ENCODE assay signal across 8 mouse cellular contexts in the genomic region with DNA sequence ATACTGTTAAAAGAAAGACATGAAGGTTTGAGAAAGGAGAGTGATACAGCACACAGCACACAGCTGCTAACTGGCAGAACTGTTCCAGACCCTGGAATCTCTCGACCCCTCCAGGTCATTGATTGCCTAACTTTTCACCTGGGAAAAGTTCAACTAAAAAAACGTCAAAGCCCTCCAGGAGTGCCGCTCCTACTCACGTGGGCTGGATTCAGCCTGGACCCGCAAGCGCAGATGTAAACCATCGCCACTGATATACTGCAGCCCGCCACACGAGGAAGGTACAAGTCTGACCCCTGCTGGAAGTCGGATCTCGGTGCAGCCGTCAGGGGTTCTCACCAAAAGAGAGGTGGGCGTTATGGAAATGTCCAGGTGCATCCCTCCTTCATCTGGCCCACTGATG. TPM values are rescaled to one million over a fixed set of nuclear protein-coding genes. Genes with fewer than 3 reads are reported as not detected.
DNase-seq lines count a peak whose midpoint lies in the region; ATAC-seq lines count a peak whose summit lies in the region.

No protein-coding gene starts in this region.

- H3K4me1 ChIP-seq in embryonic facial prominence, embryonic 12.5 days, result peaks cover 5% of the 10 kb centered on the region; the same call in 1 of the 2 replicates
- no peaks in the 10 kb centered on the region for H3K4me1 ChIP-seq in heart, embryonic 16.5 days (ENCODE audit: control insufficient read depth, insufficient read depth, low read length)
- peaks cover 4% of the 10 kb centered on the region for H3K4me1 ChIP-seq in liver, embryonic 16.5 days (ENCODE audit: control insufficient read depth, low read depth, low read length)
- peaks cover 4% of the 10 kb centered on the region; the same call in 1 of the 2 replicates for H3K4me1 ChIP-seq in neural tube, embryonic 11.5 days (ENCODE audit: control insufficient read depth, insufficient read depth, low read length)

- peak overlapping the region; percentile 42 for H3K4me2 ChIP-seq in embryonic facial prominence, embryonic 12.5 days (replicated peaks)
- H3K4me2 ChIP-seq in heart, embryonic 16.5 days (ENCODE audit: low read depth, low read length), result peak overlapping the region; percentile 65
- H3K4me2 ChIP-seq in liver, embryonic 16.5 days (ENCODE audit: low read depth, low read length), result peak overlapping the region; percentile 44; the same call in 1 of the 2 replicates
- no peak overlapping the region for H3K4me2 ChIP-seq in neural tube, embryonic 11.5 days (ENCODE audit: low read depth)

- peak; percentile 95 for ATAC-seq in CD4-positive, CD25-positive, alpha-beta regulatory T cell, adult 4 months
- 0 out of 2 replicates have a peak, but pooled peaks have one; percentile 38 for ATAC-seq in embryonic facial prominence, embryonic 12.5 days (ENCODE audit: insufficient number of reproducible peaks, insufficient read depth, low FRiP score, low TSS enrichment)
- ATAC-seq in heart, embryonic 16.5 days (replicated peaks; ENCODE audit: extremely low read depth, insufficient read depth, low FRiP score), result peak; percentile 60; the same call in 1 of the 2 replicates
- ATAC-seq in liver, embryonic 16.5 days (ENCODE audit: low read depth), result peak; percentile 64
- ATAC-seq in neural tube, embryonic 11.5 days (ENCODE audit: insufficient read depth, low FRiP score, low TSS enrichment), result peak; percentile 82

- H3K9me3 ChIP-seq in embryonic facial prominence, embryonic 12.5 days, result no peaks in the 10 kb centered on the region
- H3K9me3 ChIP-seq in heart, embryonic 16.5 days (replicated peaks; ENCODE audit: control insufficient read depth, low read length), result no peaks in the 10 kb centered on the region
- no peaks in the 10 kb centered on the region for H3K9me3 ChIP-seq in liver, embryonic 16.5 days (replicated peaks; ENCODE audit: control insufficient read depth, low read length)
- H3K9me3 ChIP-seq in neural tube, embryonic 11.5 days (ENCODE audit: control insufficient read depth, low read length), result no peaks in the 10 kb centered on the region

- DNase-seq in adrenal gland, postnatal 10 days, result peak; percentile 57
- peak; percentile 52 to 58 for DNase-seq in kidney, postnatal 25 days
- DNase-seq in neural tube, embryonic 11.5 days (ENCODE audit: low spot score), result peak; percentile 77
- DNase-seq in testis, postnatal 14 days (ENCODE audit: low spot score), result peak; percentile 41

- no peak overlapping the region for H3K9ac ChIP-seq in embryonic facial prominence, embryonic 12.5 days
- H3K9ac ChIP-seq in heart, embryonic 16.5 days (ENCODE audit: low read length), result no peak overlapping the region
- no peak overlapping the region for H3K9ac ChIP-seq in liver, embryonic 16.5 days (ENCODE audit: low read depth, low read length)
- H3K9ac ChIP-seq in neural tube, embryonic 11.5 days (ENCODE audit: low read length), result no peak overlapping the region

- no peaks in the 10 kb centered on the region for H3K36me3 ChIP-seq in embryonic facial prominence, embryonic 12.5 days
- no peaks in the 10 kb centered on the region for H3K36me3 ChIP-seq in heart, embryonic 16.5 days (ENCODE audit: control insufficient read depth, insufficient read depth)
- H3K36me3 ChIP-seq in liver, embryonic 16.5 days (ENCODE audit: control insufficient read depth, insufficient read depth), result no peaks in the 10 kb centered on the region
- H3K36me3 ChIP-seq in neural tube, embryonic 11.5 days (ENCODE audit: control insufficient read depth, insufficient read depth, low read length), result no peaks in the 10 kb centered on the region

- no peak overlapping the region for H3K27ac ChIP-seq in embryonic facial prominence, embryonic 12.5 days
- H3K27ac ChIP-seq in heart, embryonic 16.5 days (ENCODE audit: low read length), result no peak overlapping the region
- H3K27ac ChIP-seq in liver, embryonic 16.5 days (ENCODE audit: low read length), result no peak overlapping the region
- no peak overlapping the region for H3K27ac ChIP-seq in neural tube, embryonic 11.5 days (ENCODE audit: low read depth, low read length)

- H3K4me3 ChIP-seq in embryonic facial prominence, embryonic 12.5 days, result 0 out of 2 replicates have a peak overlapping the region, but pooled peaks have one; percentile 6
- peak overlapping the region; percentile 31; the same call in 1 of the 2 replicates for H3K4me3 ChIP-seq in heart, embryonic 16.5 days (ENCODE audit: low read length)
- H3K4me3 ChIP-seq in liver, embryonic 16.5 days (ENCODE audit: low read depth, low read length), result no peak overlapping the region
- H3K4me3 ChIP-seq in neural tube, embryonic 11.5 days (ENCODE audit: low read depth, low read length), result no peak overlapping the region

- H3K27me3 ChIP-seq in embryonic facial prominence, embryonic 12.5 days, result peaks cover 14% of the 10 kb centered on the region
- no peaks in the 10 kb centered on the region for H3K27me3 ChIP-seq in heart, embryonic 16.5 days (ENCODE audit: control insufficient read depth, insufficient read depth, low read length)
- no peaks in the 10 kb centered on the region for H3K27me3 ChIP-seq in liver, embryonic 16.5 days (ENCODE audit: control insufficient read depth, insufficient read depth, low read depth, low read length)
- H3K27me3 ChIP-seq in neural tube, embryonic 11.5 days (ENCODE audit: control insufficient read depth, insufficient read depth, low read length), result no peaks in the 10 kb centered on the region; the same call in 1 of the 2 replicates

- 1% methylated on average over 13 of the region's 13 CpGs for WGBS in embryonic facial prominence, embryonic 12.5 days
- under 1% methylated on average over 13 of the region's 13 CpGs for WGBS in heart, embryonic 16.5 days
- WGBS in liver, embryonic 16.5 days (ENCODE audit: insufficient replicate concordance), result 1% methylated on average over 13 of the region's 13 CpGs
- WGBS in neural tube, embryonic 11.5 days, result 2% methylated on average over 13 of the region's 13 CpGs

RNA-seq across cellular contexts. Expression of gene Ube2cbp, which starts 13.1 kb away (rescaled TPM):
- polyA plus RNA-seq in CD4-positive, CD25-positive, alpha-beta regulatory T cell, adult 4 months (2017; shearing (Covaris generic)), result 1 to 10 TPM; 4.6 to 8.2 TPM
- 1 to 10 TPM; 3.1 to 3.7 TPM for total RNA-seq in adrenal gland, postnatal 10 days (2021)
- 5.4 and 5.9 TPM in 2 replicates for polyA plus RNA-seq in embryonic facial prominence, embryonic 12.5 days (2016; fragmentation: Nextera tagmentation; extraction: Ambion mirVana)
- polyA plus RNA-seq in heart, embryonic 16.5 days (2015; fragmentation: Nextera tagmentation; extraction: Ambion mirVana), result 3.2 and 4.1 TPM in 2 replicates
- 1.5 and 2.2 TPM in 2 replicates for polyA plus RNA-seq in liver, embryonic 16.5 days (2015; fragmentation: Nextera tagmentation; extraction: Ambion mirVana)
- polyA plus RNA-seq in neural tube, embryonic 11.5 days (2014; fragmentation: Nextera tagmentation; extraction: Ambion mirVana), result 6.9 and 8.3 TPM in 2 replicates

RNA-seq across cellular contexts. Expression of gene Dop1a, which starts 15.3 kb away (rescaled TPM):
- polyA plus RNA-seq in CD4-positive, CD25-positive, alpha-beta regulatory T cell, adult 4 months (2017; shearing (Covaris generic)), result 10 to 100 TPM; 27.9 to 28.8 TPM
- 10 to 100 TPM; 22.9 to 32.9 TPM for total RNA-seq in adrenal gland, postnatal 10 days (2021)
- 15.3 and 16.5 TPM in 2 replicates for polyA plus RNA-seq in embryonic facial prominence, embryonic 12.5 days (2016; fragmentation: Nextera tagmentation; extraction: Ambion mirVana)
- 10.2 and 11.9 TPM in 2 replicates for polyA plus RNA-seq in heart, embryonic 16.5 days (2015; fragmentation: Nextera tagmentation; extraction: Ambion mirVana)
- polyA plus RNA-seq in liver, embryonic 16.5 days (2015; fragmentation: Nextera tagmentation; extraction: Ambion mirVana), result 3.5 and 4.6 TPM in 2 replicates
- polyA plus RNA-seq in neural tube, embryonic 11.5 days (2014; fragmentation: Nextera tagmentation; extraction: Ambion mirVana), result 16.5 and 16.9 TPM in 2 replicates

Comparison
In these comparisons a context has a peak if more than half of its experiments do, and no peak if none do; other contexts are left out.
1. ATAC-seq: peak in every context shown above with its lines; median percentile 95 in CD4-positive, CD25-positive, alpha-beta regulatory T cell, adult 4 months; 82 in neural tube, embryonic 11.5 days; 64 in liver, embryonic 16.5 days; 60 in heart, embryonic 16.5 days; 38 in embryonic facial prominence, embryonic 12.5 days.
2. H3K4me3 ChIP-seq: peak in embryonic facial prominence, embryonic 12.5 days (single experiment) and heart, embryonic 16.5 days (single experiment); none in liver, embryonic 16.5 days (single experiment) and neural tube, embryonic 11.5 days (single experiment).
3. Peak in every context shown above with its lines, with median percentiles within 50 percentile points of each other: DNase-seq.